Comparison of ENCODE assay signal across 12 mouse cellular contexts in the genomic region with DNA sequence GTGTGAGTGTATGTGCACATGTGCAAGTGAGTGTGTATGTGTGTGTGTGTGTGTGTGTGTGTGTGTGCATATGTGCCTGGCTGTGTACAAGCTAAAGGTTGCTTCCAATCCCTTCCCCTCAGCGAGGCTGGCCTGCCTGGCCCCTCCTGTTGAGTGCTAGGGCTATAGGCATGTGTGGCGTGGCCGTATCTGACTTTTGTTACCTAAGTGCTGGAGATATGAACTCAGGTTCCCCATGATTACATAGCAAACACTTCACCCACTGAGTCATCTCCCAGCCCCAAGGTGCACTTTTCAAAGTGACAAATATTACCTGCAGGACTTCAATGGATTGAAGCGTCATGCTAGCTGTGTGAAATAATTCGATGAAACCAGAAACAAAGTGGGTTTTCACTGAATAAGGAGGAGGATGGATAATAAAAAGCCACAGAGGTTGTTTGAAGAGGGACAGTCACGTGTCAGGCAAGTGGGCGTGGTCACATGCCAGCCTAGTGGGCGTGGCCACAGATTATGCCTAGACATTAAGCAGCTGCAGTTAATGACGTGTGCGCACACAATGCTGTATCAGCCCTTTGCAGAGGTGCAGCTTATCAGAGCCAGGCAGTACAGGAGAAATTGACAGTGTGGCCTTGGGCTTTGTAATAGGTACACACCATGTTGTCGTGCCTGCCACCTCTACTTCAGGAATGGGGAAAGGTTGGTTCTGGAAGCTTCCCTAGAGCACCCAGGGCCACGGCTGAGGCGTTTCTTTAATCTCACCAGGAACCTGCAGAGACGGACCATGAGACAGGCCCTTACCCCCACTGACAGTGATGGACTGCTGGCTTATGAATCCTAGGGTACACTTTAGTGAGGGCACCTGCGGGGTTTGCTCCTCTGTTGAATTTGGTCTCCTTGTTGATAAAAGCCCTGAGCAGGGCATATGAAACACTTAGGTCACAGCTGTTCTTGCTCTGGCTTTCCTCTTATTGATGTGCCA.
DNase-seq lines count a peak whose midpoint lies in the region; ATAC-seq lines count a peak whose summit lies in the region.
"Had no signal": no experiment of that assay in that cellular context is flagged by ENCODE, and none has a peak within 500 bp of the region (broad histone marks: within the 10 kb centered on the region; RNA-seq: fewer than 3 reads in every experiment).

No protein-coding gene starts in this region.

- H3K9me3 ChIP-seq in liver, embryonic 15.5 days (replicated peaks): no peaks in the 10 kb centered on the region

- H3K9ac ChIP-seq in liver, embryonic 15.5 days: peak overlapping the region; percentile 25; the same call in 1 of the 2 replicates

- peaks cover under 1% of the 10 kb centered on the region; the same call in 1 of the 2 replicates for H3K27me3 ChIP-seq in liver, embryonic 15.5 days

- 0 out of 2 replicates have a peak overlapping the region, but pooled peaks have one; percentile 8 for H3K4me3 ChIP-seq in liver, embryonic 15.5 days (replicated peaks)
- H3K4me3 ChIP-seq: gastrocnemius, adult 2 months had no signal

- DNase-seq in embryo, embryonic 10 days (ENCODE audit: low spot score): peak; percentile 62
- DNase-seq in embryo, embryonic 10.5 days (ENCODE audit: low spot score): no peak
- DNase-seq in c-Kit-positive CD71-positive TER-119-negative erythroid progenitor cells, embryonic 14.5 days (ENCODE audit: low read depth): peak; percentile 92
- peak; percentile 40 for DNase-seq in retina, embryonic 14.5 days (ENCODE audit: low spot score)
- DNase-seq in right cerebral cortex, postnatal 36 days (ENCODE audit: low spot score in 2 of 2): no peak
- DNase-seq in gastrocnemius, adult 8-10 months (ENCODE audit: low spot score in 2 of 2): no peak
- no peak for DNase-seq in testis, postnatal 14 days (ENCODE audit: low spot score)
- DNase-seq: adrenal gland, adult 2 months; gastrocnemius, adult 2 months; kidney, adult 8-10 months; thymus, postnatal 36 days had no signal

- H3K27ac ChIP-seq in liver, embryonic 15.5 days (replicated peaks): peak overlapping the region; percentile 79
- H3K27ac ChIP-seq: gastrocnemius, adult 2 months had no signal

- peak; percentile 99 for ATAC-seq in liver, embryonic 15.5 days (ENCODE audit: insufficient read depth)

- H3K36me3 ChIP-seq in liver, embryonic 15.5 days (replicated peaks): no peaks in the 10 kb centered on the region

- peaks cover 38% of the 10 kb centered on the region for H3K4me1 ChIP-seq in liver, embryonic 15.5 days (replicated peaks)

- H3K4me2 ChIP-seq in liver, embryonic 15.5 days: peak overlapping the region; percentile 51

- WGBS in liver, embryonic 15.5 days (ENCODE audit: insufficient replicate concordance): 22% methylated on average over 15 of the region's 15 CpGs

Comparison
In these comparisons a context has a peak if more than half of its experiments do, and no peak if none do; other contexts are left out.
1. DNase-seq: peak in embryo, embryonic 10 days (single experiment), c-Kit-positive CD71-positive TER-119-negative erythroid progenitor cells, embryonic 14.5 days (single experiment) and retina, embryonic 14.5 days (single experiment); none in embryo, embryonic 10.5 days (single experiment), right cerebral cortex, postnatal 36 days (0 of 2), gastrocnemius, adult 8-10 months (0 of 2) and testis, postnatal 14 days (single experiment).